Mouse (Mus musculus) limb, embryonic 14.5 days (tissue): Measurements from ENCODE around the gene Akr1b10. TPM values are rescaled to one million over a fixed set of nuclear protein-coding genes. Genes with fewer than 3 reads are reported as not detected.

ENCODE experiments used
- ATAC-seq: fragments of 200-750 bp; cut with Nextera tagmentation; 2 replicates; pipeline ENCODE4 v1.8.0; 2017; ENCODE audit warnings: low read depth, moderate number of reproducible peaks, moderate TSS enrichment; ENCODE audit not compliant: low FRiP score
- DNase-seq: peaks from one replicate; pipeline ENCODE4 v3.0.0-alpha.2; 2015; ENCODE audit warnings: low spot score
- H3K27ac ChIP-seq: fragments of 300-500 bp; sonication (generic); replicated peaks from 2 replicates; pipeline ENCODE4 v1.5.1; 2014; ENCODE audit warnings: low read depth, mild to moderate bottlenecking, low read length, moderate library complexity, mixed read lengths
- H3K27me3 ChIP-seq: fragments of 300-500 bp; sonication (generic); 2 replicates; pipeline ENCODE4 v1.6.1; 2014; ENCODE audit warnings: low read length, mixed read lengths; ENCODE audit not compliant: control insufficient read depth, insufficient read depth
- H3K36me3 ChIP-seq: fragments of 300-500 bp; sonication (generic); 2 replicates; pipeline ENCODE4 v1.6.1; 2014; ENCODE audit warnings: mild to moderate bottlenecking, low read length, moderate library complexity, mixed read lengths; ENCODE audit not compliant: control insufficient read depth, insufficient read depth
- H3K4me1 ChIP-seq: fragments of 300-500 bp; sonication (generic); 2 replicates; pipeline ENCODE4 v1.6.1; 2014; ENCODE audit warnings: antibody characterized with exemption, low read length, mixed read lengths; ENCODE audit not compliant: control insufficient read depth, insufficient read depth
- H3K4me2 ChIP-seq: fragments of 300-500 bp; sonication (generic); replicated peaks from 2 replicates; pipeline ENCODE4 v1.6.1; 2014; ENCODE audit warnings: low read depth, mild to moderate bottlenecking, low read length, moderate library complexity; ENCODE audit not compliant: severe bottlenecking
- H3K4me3 ChIP-seq: fragments of 300-500 bp; sonication (generic); replicated peaks from 2 replicates; pipeline ENCODE4 v1.5.1; 2014; ENCODE audit warnings: low read length
- H3K9ac ChIP-seq: fragments of 300-500 bp; sonication (generic); 2 replicates; pipeline ENCODE4 v1.6.1; 2014; ENCODE audit warnings: mild to moderate bottlenecking, low read depth, low read length, moderate library complexity; ENCODE audit not compliant: severe bottlenecking
- H3K9me3 ChIP-seq: fragments of 300-500 bp; sonication (generic); 2 replicates; pipeline ENCODE4 v1.6.1; 2016; ENCODE audit warnings: low read length; ENCODE audit not compliant: control insufficient read depth
- POLR2A ChIP-seq: fragments of 200-500 bp; IDR thresholded peaks from 2 replicates; pipeline ENCODE4 v1.8.0; 2012; ENCODE audit warnings: inconsistent platforms, mild to moderate bottlenecking, moderate library complexity, borderline replicate concordance; ENCODE audit not compliant: insufficient read depth, insufficient read length; ENCODE audit errors: extremely low read depth
- WGBS: fragments of 180-500 bp; shearing (Covaris S2); extraction: QIAGEN DNeasy Blood & Tissue Kit; methylation state at CpG from one replicate; pipeline ENCODE4 v1.1.7; 2014; 5-methylcytosine and 5-hydroxymethylcytosine counted together
- polyA plus RNA-seq, 2 experiments: library from polyadenylated mRNA; depleted of rRNA in 1 of 2; stranded (reverse) in 1 of 2; unstranded in 1 of 2; fragments of >200 nt; fragmentation: Nextera tagmentation in 1 of 2; extraction: Ambion mirVana in 1 of 2; gene quantifications; 2 replicates each; pipeline versions ENCODE4 v1.2.1 to v1.2.3; 2012 to 2014

Gene Akr1b10
- polyA plus RNA-seq, 2 experiments, result 10.2 to 10.4 TPM

DNA sequence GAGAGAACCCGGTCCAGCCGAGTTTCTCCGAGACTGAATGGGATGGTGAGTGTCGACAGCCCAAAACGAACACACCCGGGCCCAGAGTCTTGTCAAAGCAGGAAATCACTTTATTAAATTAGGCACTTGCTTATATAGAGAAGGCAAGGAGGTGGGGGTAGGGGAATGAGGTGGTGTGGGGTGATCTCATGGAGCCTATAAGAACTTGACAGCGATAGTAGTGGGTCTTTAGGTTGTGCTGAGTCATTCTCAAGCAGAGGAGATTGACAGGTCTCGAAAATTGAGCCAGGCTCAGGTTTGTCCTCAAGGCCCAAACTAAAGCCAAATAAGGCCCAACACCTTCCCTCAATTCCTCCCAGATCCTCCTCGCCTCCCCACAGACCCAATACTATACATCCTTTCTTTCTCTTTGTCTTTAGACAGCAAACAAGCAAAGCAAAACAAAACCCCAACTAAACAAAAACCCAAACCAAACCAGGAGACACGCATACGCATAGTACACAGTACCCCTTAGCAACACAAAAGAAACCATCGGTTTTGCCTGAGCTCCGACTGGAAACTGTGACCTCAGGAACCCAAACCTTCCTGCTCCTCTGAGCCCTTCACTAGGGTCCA lies 15.7 kb downstream of the Akr1b10 start:
- no peak for DNase-seq
- no peak overlapping the region for H3K9ac ChIP-seq
- no peak for ATAC-seq
- H3K36me3 ChIP-seq, result no peaks in the 10 kb centered on the region
- no peaks in the 10 kb centered on the region for H3K4me1 ChIP-seq
- no peak overlapping the region for H3K4me3 ChIP-seq
- TF ChIP-seq POLR2A, result no peak
- H3K4me2 ChIP-seq, result no peak overlapping the region
- no peak overlapping the region for H3K27ac ChIP-seq
- H3K27me3 ChIP-seq, result no peaks in the 10 kb centered on the region
- WGBS, result 84% methylated on average over 13 of the region's 13 CpGs
- H3K9me3 ChIP-seq, result no peaks in the 10 kb centered on the region

DNA sequence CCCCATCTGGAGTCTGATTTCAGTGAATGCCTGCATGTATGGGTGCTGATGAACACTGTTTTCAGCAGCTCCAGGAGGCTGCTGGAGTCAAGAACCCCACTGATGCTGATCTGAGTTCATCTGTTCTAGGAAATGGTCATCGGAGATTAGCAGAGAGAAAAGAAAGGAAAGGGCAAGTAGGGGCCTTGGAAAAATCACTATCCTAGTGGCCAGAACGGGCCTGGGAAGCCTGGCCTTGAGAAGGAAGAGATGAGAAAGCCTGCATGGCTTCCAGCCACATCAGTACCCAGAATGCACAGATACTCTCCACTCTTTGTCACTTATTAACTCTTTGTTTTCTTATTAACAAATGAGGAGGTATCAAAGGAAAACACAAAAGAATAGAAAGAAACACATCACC lies 16.7 kb downstream of the Akr1b10 start:
- no peak overlapping the region for H3K27ac ChIP-seq
- no peaks in the 10 kb centered on the region for H3K9me3 ChIP-seq
- no peaks in the 10 kb centered on the region for H3K4me1 ChIP-seq
- no peak overlapping the region for H3K4me2 ChIP-seq
- 92% methylated on average over 2 of the region's 2 CpGs for WGBS
- TF ChIP-seq POLR2A, result no peak
- ATAC-seq (no peak), DNase-seq (no peak)
- H3K36me3 ChIP-seq, result no peaks in the 10 kb centered on the region
- no peaks in the 10 kb centered on the region for H3K27me3 ChIP-seq
- no peak overlapping the region for H3K9ac ChIP-seq
- H3K4me3 ChIP-seq, result no peak overlapping the region

DNA sequence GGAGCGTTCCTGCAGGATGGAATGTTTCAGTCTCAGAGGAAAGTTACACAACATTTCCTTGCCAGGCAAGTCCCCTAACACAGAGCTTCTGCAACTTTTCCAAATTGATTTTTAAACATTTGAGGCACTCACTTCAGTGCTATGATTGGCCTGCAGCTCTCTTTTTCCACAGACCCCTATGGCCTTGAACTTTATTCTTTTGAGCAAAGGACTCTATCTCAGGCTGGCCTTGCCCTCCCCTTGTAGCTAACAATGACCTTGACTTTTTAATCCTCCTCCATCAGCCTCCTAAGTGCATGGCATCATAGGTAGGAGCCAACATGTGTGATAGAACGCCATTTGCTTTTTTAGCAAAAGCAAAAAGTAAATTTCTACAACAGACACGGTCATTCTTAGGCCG lies 22.7 kb downstream of the Akr1b10 start:
- 83% methylated on average over 4 of the region's 4 CpGs for WGBS

DNA sequence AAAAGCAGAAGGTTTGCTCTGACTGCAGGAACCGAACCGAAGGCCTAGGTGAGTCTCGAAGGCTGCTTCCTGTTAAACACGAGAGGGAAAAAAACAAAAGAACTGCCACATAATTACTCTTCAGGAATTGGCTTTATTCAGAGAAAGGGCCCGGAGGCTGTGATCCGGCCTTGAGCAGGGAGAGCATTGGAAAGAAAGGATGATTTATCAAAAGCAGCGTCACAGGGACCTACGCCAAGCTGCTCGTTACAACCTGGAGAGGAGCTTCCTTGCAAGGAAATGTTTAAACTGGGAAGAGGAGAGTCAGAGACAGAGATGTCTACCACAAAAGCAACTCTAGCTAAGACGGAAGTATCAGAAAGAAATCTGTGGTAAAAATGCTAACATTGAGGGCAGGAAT lies 23.4 kb downstream of the Akr1b10 start:
- Histone ChIP-seq H3K27me3 (no peaks in the 10 kb centered on the region), H3K9me3 (no peaks in the 10 kb centered on the region), H3K4me3 (no peak overlapping the region), H3K9ac (no peak overlapping the region), H3K4me2 (no peak overlapping the region), H3K4me1 (no peaks in the 10 kb centered on the region), H3K36me3 (no peaks in the 10 kb centered on the region), H3K27ac (no peak overlapping the region)
- TF ChIP-seq POLR2A, result no peak
- 76% methylated on average over 10 of the region's 10 CpGs for WGBS
- no peak for ATAC-seq
- no peak for DNase-seq

More for the DNA sequence above, 22.7 kb downstream of the Akr1b10 start:
- no peak for TF ChIP-seq POLR2A
- H3K27ac ChIP-seq, result no peak overlapping the region
- H3K36me3 ChIP-seq, result no peaks in the 10 kb centered on the region
- H3K27me3 ChIP-seq, result no peaks in the 10 kb centered on the region
- DNase-seq (no peak), ATAC-seq (no peak)
- H3K4me3 ChIP-seq, result no peak overlapping the region
- H3K9ac ChIP-seq, result no peak overlapping the region
- no peaks in the 10 kb centered on the region for H3K4me1 ChIP-seq
- H3K9me3 ChIP-seq, result no peaks in the 10 kb centered on the region
- no peak overlapping the region for H3K4me2 ChIP-seq

DNA sequence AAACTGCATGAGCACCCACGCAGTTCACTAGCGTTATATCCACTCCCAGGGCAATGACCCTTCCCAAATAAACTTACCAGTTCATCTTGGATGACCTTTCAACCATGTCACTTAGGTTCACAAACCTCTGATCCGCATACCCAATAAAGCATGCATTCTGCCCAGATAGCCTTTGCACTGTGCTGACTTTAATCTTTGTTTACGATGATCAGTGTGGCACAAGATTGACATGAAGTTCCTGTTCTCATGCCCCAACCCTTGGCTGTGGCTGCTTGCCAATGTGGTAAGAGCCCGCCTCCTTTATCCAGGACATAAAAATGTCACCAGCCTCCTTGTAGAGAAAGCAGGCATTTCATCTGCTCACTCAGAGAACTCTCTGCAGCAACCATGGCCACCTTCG lies 28.0 kb downstream of the Akr1b10 start, which contains the start of gene Akr1b7:
Akr1b7 (plus strand) TSS at position 312 of the 400 bp plus-strand sequence.
- no peak for DNase-seq
- Histone ChIP-seq H3K4me3 (no peak within 1 kb of the TSS), H3K4me1 (no peaks in the 10 kb centered on the region), H3K27me3 (no peaks in the 10 kb centered on the region), H3K27ac (no peak within 1 kb of the TSS), H3K9ac (no peak within 1 kb of the TSS), H3K9me3 (no peaks in the 10 kb centered on the region), H3K36me3 (no peaks in the 10 kb centered on the region), H3K4me2 (no peak within 1 kb of the TSS)
- 49% methylated on average over 6 of the region's 6 CpGs for WGBS
- no peak for TF ChIP-seq POLR2A
- ATAC-seq, result no peak
